Mouse (Mus musculus) midbrain, embryonic 12.5 days (tissue): Measurements from ENCODE around the gene Arhgef10l. TPM values are rescaled to one million over a fixed set of nuclear protein-coding genes. Genes with fewer than 3 reads are reported as not detected.

Experiments used
- ATAC-seq: fragments of 200-750 bp; cut with Nextera tagmentation; 2 replicates; pipeline ENCODE4 v1.8.0; 2017; ENCODE audit warnings: low read depth, moderate TSS enrichment, moderate library complexity; ENCODE audit not compliant: low FRiP score
- H3K27ac ChIP-seq: fragments of 300-500 bp; sonication (generic); replicated peaks from 2 replicates; pipeline ENCODE4 v1.5.1; 2016; ENCODE audit warnings: mild to moderate bottlenecking
- H3K27me3 ChIP-seq: fragments of 300-500 bp; sonication (generic); 2 replicates; pipeline ENCODE4 v1.6.1; 2016; ENCODE audit warnings: mild to moderate bottlenecking
- H3K36me3 ChIP-seq: fragments of 300-500 bp; sonication (generic); 2 replicates; pipeline ENCODE4 v1.6.1; 2016
- H3K4me1 ChIP-seq: fragments of 300-500 bp; sonication (generic); 2 replicates; pipeline ENCODE4 v1.6.1; 2016
- H3K4me2 ChIP-seq: fragments of 300-500 bp; sonication (generic); replicated peaks from 2 replicates; pipeline ENCODE4 v1.6.1; 2016; ENCODE audit warnings: mild to moderate bottlenecking, moderate library complexity
- H3K4me3 ChIP-seq: fragments of 300-500 bp; sonication (generic); 2 replicates; pipeline ENCODE4 v1.5.1; 2016; ENCODE audit warnings: mild to moderate bottlenecking
- H3K9ac ChIP-seq: fragments of 300-500 bp; sonication (generic); replicated peaks from 2 replicates; pipeline ENCODE4 v1.6.1; 2016; ENCODE audit warnings: mild to moderate bottlenecking, moderate library complexity
- H3K9me3 ChIP-seq: fragments of 300-500 bp; sonication (generic); 2 replicates; pipeline ENCODE4 v1.6.1; 2016; ENCODE audit warnings: mild to moderate bottlenecking
- WGBS: fragments of 180-500 bp; shearing (Covaris S2); methylation state at CpG from one replicate; pipeline ENCODE4 v1.1.7; 2016; 5-methylcytosine and 5-hydroxymethylcytosine counted together
- polyA plus RNA-seq: library from polyadenylated mRNA; unstranded; fragments of >200 nt; fragmentation: Nextera tagmentation; extraction: Ambion mirVana; gene quantifications from 2 replicates; pipeline ENCODE4 v1.2.1, GENCODE M21; 2016

The Arhgef10l gene
- polyA plus RNA-seq, 1 experiment from 2014 or later = 36.5 TPM

GRCm38 (mm10) chr4:140624087-140624467, 41.7 kb downstream of the Arhgef10l start:
- Histone ChIP-seq H3K9me3 (no peaks in the 10 kb centered on the region), H3K4me1 (peaks cover 60% of the 10 kb centered on the region), H3K27me3 (no peaks in the 10 kb centered on the region), H3K4me3 (peak overlapping the region; percentile 19; the same call in 1 of the 2 replicates), H3K36me3 (0 out of 2 replicates have a peak, but pooled peaks cover 16% of the 10 kb centered on the region), H3K27ac (peak overlapping the region; percentile 97), H3K4me2 (peak overlapping the region; percentile 52), H3K9ac (peak overlapping the region; percentile 51)
- 5% methylated on average over 10 of the region's 10 CpGs for WGBS
- ATAC-seq = no peak

GRCm38 (mm10) chr4:140622819-140623218, 43.0 kb downstream of the Arhgef10l start:
- Histone ChIP-seq H3K9me3 (no peaks in the 10 kb centered on the region), H3K27ac (peak overlapping the region; percentile 97; the same call in 1 of the 2 replicates), H3K4me3 (no peak overlapping the region), H3K4me2 (peak overlapping the region; percentile 4; the same call in 1 of the 2 replicates), H3K4me1 (peaks cover 57% of the 10 kb centered on the region), H3K36me3 (0 out of 2 replicates have a peak, but pooled peaks cover 16% of the 10 kb centered on the region), H3K27me3 (no peaks in the 10 kb centered on the region), H3K9ac (peak overlapping the region; percentile 37)
- ATAC-seq = no peak
- 41% methylated on average over 4 of the region's 4 CpGs for WGBS

- WGBS = 84% methylated on average over 5 of the region's 5 CpGs
- Histone ChIP-seq H3K4me2 (no peak overlapping the region), H3K36me3 (peaks cover 21% of the 10 kb centered on the region), H3K4me3 (no peak overlapping the region), H3K27me3 (no peaks in the 10 kb centered on the region), H3K27ac (peak overlapping the region; percentile 30; the same call in 1 of the 2 replicates), H3K9ac (no peak overlapping the region), H3K9me3 (no peaks in the 10 kb centered on the region), H3K4me1 (peaks cover 48% of the 10 kb centered on the region)
- no peak for ATAC-seq
Measured at GRCm38 (mm10) chr4:140620496-140620895, 45.3 kb downstream of the Arhgef10l start.

- WGBS = 77% methylated on average over 16 of the region's 16 CpGs
- Histone ChIP-seq H3K27ac (peak overlapping the region; percentile 39), H3K9ac (peak overlapping the region; percentile 15; the same call in 1 of the 2 replicates), H3K4me2 (no peak overlapping the region), H3K4me1 (peaks cover 27% of the 10 kb centered on the region), H3K4me3 (no peak overlapping the region), H3K27me3 (no peaks in the 10 kb centered on the region), H3K9me3 (no peaks in the 10 kb centered on the region), H3K36me3 (peaks cover 41% of the 10 kb centered on the region)
- ATAC-seq = no peak
Measured at GRCm38 (mm10) chr4:140617391-140618385, 48.1 kb downstream of the Arhgef10l start.

GRCm38 (mm10) chr4:140616894-140617293, 48.9 kb downstream of the Arhgef10l start:
- H3K27ac ChIP-seq = no peak overlapping the region
- H3K36me3 ChIP-seq = peaks cover 43% of the 10 kb centered on the region
- 93% methylated on average over 11 of the region's 11 CpGs for WGBS
- no peak for ATAC-seq
- H3K27me3 ChIP-seq = no peaks in the 10 kb centered on the region
- no peak overlapping the region for H3K4me2 ChIP-seq
- no peak overlapping the region for H3K9ac ChIP-seq
- H3K4me3 ChIP-seq = no peak overlapping the region
- H3K9me3 ChIP-seq = no peaks in the 10 kb centered on the region
- H3K4me1 ChIP-seq = peaks cover 29% of the 10 kb centered on the region

GRCm38 (mm10) chr4:140616196-140616595, 49.6 kb downstream of the Arhgef10l start:
- no peak overlapping the region for H3K9ac ChIP-seq
- H3K4me2 ChIP-seq = no peak overlapping the region
- no peak overlapping the region for H3K4me3 ChIP-seq
- H3K27me3 ChIP-seq = no peaks in the 10 kb centered on the region
- H3K36me3 ChIP-seq = peaks cover 40% of the 10 kb centered on the region
- H3K9me3 ChIP-seq = no peaks in the 10 kb centered on the region
- ATAC-seq = no peak
- H3K4me1 ChIP-seq = peaks cover 35% of the 10 kb centered on the region
- H3K27ac ChIP-seq = no peak overlapping the region
- WGBS = 83% methylated on average over 7 of the region's 7 CpGs

GRCm38 (mm10) chr4:140615771-140616170, 50.0 kb downstream of the Arhgef10l start:
- Histone ChIP-seq H3K36me3 (peaks cover 39% of the 10 kb centered on the region), H3K4me2 (no peak overlapping the region), H3K4me3 (no peak overlapping the region), H3K27me3 (no peaks in the 10 kb centered on the region), H3K27ac (no peak overlapping the region), H3K9ac (no peak overlapping the region), H3K9me3 (no peaks in the 10 kb centered on the region), H3K4me1 (peaks cover 37% of the 10 kb centered on the region)
- ATAC-seq = no peak
- 84% methylated on average over 7 of the region's 7 CpGs for WGBS

- ATAC-seq = no peak
- Histone ChIP-seq H3K4me1 (peaks cover 37% of the 10 kb centered on the region), H3K4me2 (no peak overlapping the region), H3K9me3 (no peaks in the 10 kb centered on the region), H3K9ac (no peak overlapping the region), H3K27ac (0 out of 2 replicates have a peak overlapping the region, but pooled peaks have one; percentile 17), H3K4me3 (no peak overlapping the region), H3K36me3 (peaks cover 51% of the 10 kb centered on the region), H3K27me3 (no peaks in the 10 kb centered on the region)
- 73% methylated on average over 5 of the region's 5 CpGs for WGBS
Measured at GRCm38 (mm10) chr4:140614553-140614952, 51.3 kb downstream of the Arhgef10l start.

GRCm38 (mm10) chr4:140614145-140614544, 51.7 kb downstream of the Arhgef10l start:
- Histone ChIP-seq H3K36me3 (peaks cover 54% of the 10 kb centered on the region), H3K27ac (0 out of 2 replicates have a peak overlapping the region, but pooled peaks have one; percentile 17), H3K9me3 (no peaks in the 10 kb centered on the region), H3K4me1 (peaks cover 37% of the 10 kb centered on the region), H3K4me3 (no peak overlapping the region), H3K9ac (no peak overlapping the region), H3K27me3 (no peaks in the 10 kb centered on the region), H3K4me2 (no peak overlapping the region)
- 83% methylated on average over 6 of the region's 6 CpGs for WGBS
- ATAC-seq = no peak

- H3K27me3 ChIP-seq = no peaks in the 10 kb centered on the region
- H3K9ac ChIP-seq = no peak overlapping the region
- WGBS = 36% methylated on average over 12 of the region's 12 CpGs
- H3K4me3 ChIP-seq = no peak overlapping the region
- H3K36me3 ChIP-seq = peaks cover 69% of the 10 kb centered on the region
- ATAC-seq = no peak
- H3K27ac ChIP-seq = no peak overlapping the region
- peaks cover 21% of the 10 kb centered on the region for H3K4me1 ChIP-seq
- H3K4me2 ChIP-seq = no peak overlapping the region
- H3K9me3 ChIP-seq = no peaks in the 10 kb centered on the region
Measured at GRCm38 (mm10) chr4:140610841-140611609, 54.8 kb downstream of the Arhgef10l start.

GRCm38 (mm10) chr4:140608228-140608720, 57.5 kb downstream of the Arhgef10l start:
- no peak for ATAC-seq
- peaks cover 15% of the 10 kb centered on the region for H3K4me1 ChIP-seq
- 81% methylated on average over 9 of the region's 9 CpGs for WGBS
- H3K9me3 ChIP-seq = no peaks in the 10 kb centered on the region
- no peak overlapping the region for H3K4me3 ChIP-seq
- H3K4me2 ChIP-seq = no peak overlapping the region
- H3K27me3 ChIP-seq = no peaks in the 10 kb centered on the region
- H3K9ac ChIP-seq = no peak overlapping the region
- H3K27ac ChIP-seq = no peak overlapping the region
- H3K36me3 ChIP-seq = peaks cover 64% of the 10 kb centered on the region
